Mouse (Mus musculus) heart, postnatal 0 days (tissue): ENCODE data around the gene Zbtb16.

ENCODE experiments used
- CTCF ChIP-seq: IDR thresholded peaks from 2 replicates; pipeline ENCODE4 v1.5.1; 2016; ENCODE audit warnings: antibody characterized with exemption, control low read depth, low read depth
- EP300 ChIP-seq: IDR thresholded peaks from 2 replicates; pipeline ENCODE4 v1.6.1; 2016; ENCODE audit warnings: antibody characterized with exemption, low read depth

- TF ChIP-seq CTCF (no peak), EP300 (no peak)
Measured at GRCm38 (mm10) chr9:48821916-48822585, 14.0 kb downstream of the Zbtb16 start.
